Comparison of ENCODE assay signal across 20 mouse cellular contexts in the genomic region with DNA sequence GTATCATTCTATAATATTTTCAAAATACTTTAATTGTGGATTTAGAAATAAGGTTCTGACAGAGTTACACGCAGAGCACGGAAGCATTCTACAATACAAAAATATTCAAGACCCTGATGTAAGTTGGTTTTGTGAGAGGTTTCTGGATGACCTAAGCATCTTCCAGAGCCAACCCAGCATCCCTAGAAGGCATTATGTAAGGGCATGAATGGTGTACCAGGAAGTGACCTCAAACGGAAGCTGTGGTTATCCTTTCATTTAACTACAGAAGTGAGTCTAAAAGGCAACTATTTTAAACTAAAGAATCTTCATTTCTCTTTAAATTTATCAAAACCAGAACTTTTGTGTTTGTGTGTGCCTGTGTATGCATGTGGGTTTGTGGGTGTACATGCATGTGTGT.
"Had no signal": no experiment of that assay in that cellular context is flagged by ENCODE, and none has a peak within 500 bp of the region (broad histone marks: within the 10 kb centered on the region; RNA-seq: fewer than 3 reads in every experiment).

No protein-coding gene starts in this region.

- ATAC-seq: midbrain, embryonic 16.5 days had no signal

- H3K27ac ChIP-seq: macrophage; midbrain, embryonic 10.5 days; midbrain, embryonic 12.5 days; neural tube, embryonic 13.5 days; neural tube, embryonic 15.5 days had no signal

- H3K4me3 ChIP-seq: midbrain, embryonic 10.5 days; midbrain, embryonic 12.5 days; myocyte; neural tube, embryonic 13.5 days; neural tube, embryonic 15.5 days had no signal

- DNase-seq: lung, adult 18-20 months; lung, embryonic 14.5 days; lung, postnatal 14 days; lung, postnatal 36 days; midbrain, embryonic 14.5 days; retina, postnatal 1 day; right cerebral cortex, adult 18-20 months; right cerebral cortex, postnatal 25 days; right cerebral cortex, postnatal 4 days; spleen, adult 18-20 months; thymus, adult 18-20 months; thymus, postnatal 14 days; thymus, postnatal 36 days had no signal
